Mouse (Mus musculus) ES-E14 (cell line): Measurements from ENCODE around the gene Myom1. TPM values are rescaled to one million over a fixed set of nuclear protein-coding genes. Genes with fewer than 3 reads are reported as not detected.

ENCODE experiments used
- DNase-seq: peaks from one replicate; pipeline ENCODE4 v3.0.0-alpha.2; 2013; ENCODE audit warnings: low read depth, low spot score
- H3K27ac ChIP-seq: 2 replicates; pipeline ENCODE4 v1.5.1; 2012; ENCODE audit warnings: low read depth, mild to moderate bottlenecking, low read length, moderate library complexity, mixed read lengths; ENCODE audit not compliant: poor library complexity, insufficient read depth, severe bottlenecking
- H3K36me3 ChIP-seq: 2 replicates; pipeline ENCODE4 v1.6.1; 2012; ENCODE audit warnings: mild to moderate bottlenecking, low read length, moderate library complexity, mixed read lengths; ENCODE audit not compliant: control insufficient read depth, poor library complexity, insufficient read depth, severe bottlenecking
- H3K4me1 ChIP-seq, 2 experiments: fragments of 150-350 bp in 1 of 2; sonication (generic) in 1 of 2; 2 replicates each; pipeline ENCODE4 v1.6.1; 2012; ENCODE audit warnings: low read length in 2 of 2, mild to moderate bottlenecking in 1 of 2, mixed read lengths in 1 of 2; ENCODE audit not compliant: control insufficient read depth in 2 of 2, insufficient read depth in 2 of 2, poor library complexity in 1 of 2
- H3K4me3 ChIP-seq, 2 experiments: fragments of 150-350 bp in 1 of 2; sonication (generic) in 1 of 2; 2 replicates each; pipeline ENCODE4 v1.5.1; 2012; ENCODE audit warnings: low read length in 2 of 2, low read depth in 1 of 2, mild to moderate bottlenecking in 1 of 2, mixed read lengths in 1 of 2; ENCODE audit not compliant: insufficient read depth in 1 of 2, poor library complexity in 1 of 2, severe bottlenecking in 1 of 2
- H3K9ac ChIP-seq: 2 replicates; pipeline ENCODE4 v1.6.1; 2012; ENCODE audit warnings: low read depth, mild to moderate bottlenecking, low read length, mixed read lengths; ENCODE audit not compliant: poor library complexity, insufficient read depth, severe bottlenecking
- H3K9me3 ChIP-seq: fragments of 150-350 bp; sonication (generic); 2 replicates; pipeline ENCODE4 v1.6.1; 2012; ENCODE audit warnings: low read depth, mild to moderate bottlenecking, low read length; ENCODE audit not compliant: control insufficient read depth, insufficient read depth
- CHD2 ChIP-seq: IDR thresholded peaks from 2 replicates; pipeline ENCODE4 v1.6.1; 2014; ENCODE audit warnings: mild to moderate bottlenecking, low read depth, low read length, inconsistent platforms
- HCFC1 ChIP-seq: IDR thresholded peaks from 2 replicates; pipeline ENCODE4 v1.6.1; 2012; ENCODE audit warnings: low read length, inconsistent platforms, borderline replicate concordance; ENCODE audit not compliant: insufficient read depth
- MAFK ChIP-seq: IDR thresholded peaks from 2 replicates; pipeline ENCODE4 v1.6.1; 2014; ENCODE audit warnings: mild to moderate bottlenecking, low read depth, low read length, inconsistent platforms; ENCODE audit not compliant: insufficient read depth
- ZC3H11A ChIP-seq: IDR thresholded peaks from 2 replicates; pipeline ENCODE4 v1.6.1; 2012; ENCODE audit warnings: low read depth, mild to moderate bottlenecking, inconsistent platforms, low read length, borderline replicate concordance
- ZNF384 ChIP-seq: IDR thresholded peaks from 2 replicates; pipeline ENCODE4 v1.6.1; 2012; ENCODE audit warnings: low read depth, low read length, inconsistent platforms
- in situ Hi-C, 2 experiments: fragments of 600-800 bp; cut with MboI; formaldehyde crosslinking; loops; one replicate each; pipeline ENCODE4 v1.15.1; 2025; ENCODE audit warnings: low sequenced_read_pairs in 2 of 2, inconsistent platforms in 1 of 2; ENCODE audit not compliant: unreplicated experiment in 2 of 2
- total RNA-seq: library from RNA; depleted of rRNA; stranded (reverse); fragments of 300-350 nt; gene quantifications from 2 replicates; pipeline ENCODE4 v1.2.3, GENCODE M21; 2012

Myom1 gene
- total RNA-seq, 1 experiment = 3.3 TPM

- Histone ChIP-seq H3K9ac (no peak overlapping the region), H3K4me3 (no peak overlapping the region), H3K27ac (no peak overlapping the region), H3K4me1 (no peaks in the 10 kb centered on the region), H3K9me3 (no peaks in the 10 kb centered on the region), H3K36me3 (no peaks in the 10 kb centered on the region)
- DNase-seq = no peak
- in situ Hi-C loops = no loop called here
- TF ChIP-seq MAFK (no peak), HCFC1 (no peak), CHD2 (no peak), ZNF384 (no peak), ZC3H11A (no peak)
These were observed 17.4 kb downstream of the Myom1 start for GRCm38 (mm10) chr17:71019860-71020259.

- no peak for DNase-seq
- no peaks in the 10 kb centered on the region for H3K4me1 ChIP-seq
- no peaks in the 10 kb centered on the region for H3K9me3 ChIP-seq
- no peak overlapping the region for H3K9ac ChIP-seq
- TF ChIP-seq MAFK = no peak
- TF ChIP-seq HCFC1 = no peak
- no peak for TF ChIP-seq CHD2
- no peak for TF ChIP-seq ZNF384
- TF ChIP-seq ZC3H11A = no peak
- in situ Hi-C loops = no loop called here
- H3K4me3 ChIP-seq = 0 out of 4 replicates have a peak overlapping the region, but pooled peaks of 1 of the 2 experiments have one; percentile 4
- H3K36me3 ChIP-seq = no peaks in the 10 kb centered on the region
- no peak overlapping the region for H3K27ac ChIP-seq
These were observed 20.4 kb downstream of the Myom1 start for GRCm38 (mm10) chr17:71022841-71023240.

GRCm38 (mm10) chr17:71024071-71024470 lies 21.6 kb downstream of the Myom1 start:
- TF ChIP-seq ZC3H11A (no peak), HCFC1 (no peak), MAFK (no peak), ZNF384 (no peak), CHD2 (no peak)
- no peak overlapping the region for H3K27ac ChIP-seq
- H3K9me3 ChIP-seq = no peaks in the 10 kb centered on the region
- no peaks in the 10 kb centered on the region for H3K36me3 ChIP-seq
- H3K4me3 ChIP-seq = no peak overlapping the region
- no peaks in the 10 kb centered on the region for H3K4me1 ChIP-seq
- H3K9ac ChIP-seq = no peak overlapping the region
- in situ Hi-C loops = no loop called here
- no peak for DNase-seq

- no peaks in the 10 kb centered on the region for H3K9me3 ChIP-seq
- no peak overlapping the region for H3K9ac ChIP-seq
- DNase-seq = no peak
- in situ Hi-C loops = no loop called here
- no peaks in the 10 kb centered on the region for H3K36me3 ChIP-seq
- no peaks in the 10 kb centered on the region for H3K4me1 ChIP-seq
- TF ChIP-seq ZNF384 = no peak
- no peak for TF ChIP-seq MAFK
- TF ChIP-seq ZC3H11A = no peak
- TF ChIP-seq HCFC1 = no peak
- TF ChIP-seq CHD2 = no peak
- no peak overlapping the region for H3K27ac ChIP-seq
- H3K4me3 ChIP-seq = no peak overlapping the region
These were observed 23.5 kb downstream of the Myom1 start for GRCm38 (mm10) chr17:71025922-71026321.

- no peaks in the 10 kb centered on the region for H3K4me1 ChIP-seq
- no peak overlapping the region for H3K4me3 ChIP-seq
- H3K36me3 ChIP-seq = no peaks in the 10 kb centered on the region
- no peak overlapping the region for H3K27ac ChIP-seq
- DNase-seq = no peak
- no peak overlapping the region for H3K9ac ChIP-seq
- in situ Hi-C loops = no loop called here
- TF ChIP-seq MAFK = no peak
- no peak for TF ChIP-seq ZC3H11A
- TF ChIP-seq CHD2 = no peak
- no peak for TF ChIP-seq HCFC1
- no peaks in the 10 kb centered on the region for H3K9me3 ChIP-seq
These were observed 24.8 kb downstream of the Myom1 start for GRCm38 (mm10) chr17:71027186-71027585.
